Mouse (Mus musculus): ENCODE results near the gene Lgi1. TPM values are rescaled to one million over a fixed set of nuclear protein-coding genes. Genes with fewer than 3 reads are reported as not detected.

Lgi1 gene
- total and polyA plus RNA-seq, 2 experiments from 2014 or later: 16.5 to 20.3 TPM

GRCm38 (mm10) chr19:38357956-38358623 is 93.8 kb downstream of the Lgi1 start:
- WGBS: 70% methylated on average over 9 of the region's 9 CpGs
- no peak for ATAC-seq
- Histone ChIP-seq H3K27me3 (ENCODE audit: insufficient read depth, low read length) (no peaks in the 10 kb centered on the region), H3K36me3 (ENCODE audit: insufficient read depth, low read length) (no peaks in the 10 kb centered on the region), H3K27ac (no peak overlapping the region), H3K4me3 (ENCODE audit: low read length) (no peak overlapping the region), H3K9ac (replicated peaks; ENCODE audit: low read length) (no peak overlapping the region), H3K4me1 (ENCODE audit: insufficient read depth, low read length) (no peaks in the 10 kb centered on the region), H3K9me3 (ENCODE audit: low read length) (no peaks in the 10 kb centered on the region), H3K4me2 (ENCODE audit: low read depth, low read length) (no peak overlapping the region)
- DNase-seq (ENCODE audit: low spot score): no peak
- no peak for TF ChIP-seq CTCF (IDR thresholded peaks at IDR 0.05; ENCODE audit: low read depth)

GRCm38 (mm10) chr19:38359287-38359686 is 95.0 kb downstream of the Lgi1 start:
- no peak for ATAC-seq
- no peak for TF ChIP-seq CTCF (IDR thresholded peaks at IDR 0.05; ENCODE audit: low read depth)
- no peaks in the 10 kb centered on the region for H3K9me3 ChIP-seq (ENCODE audit: low read length)
- no peaks in the 10 kb centered on the region for H3K27me3 ChIP-seq (ENCODE audit: insufficient read depth, low read length)
- no peak overlapping the region for H3K9ac ChIP-seq (replicated peaks; ENCODE audit: low read length)
- no peak overlapping the region for H3K27ac ChIP-seq
- H3K4me3 ChIP-seq (ENCODE audit: low read length): no peak overlapping the region
- no peaks in the 10 kb centered on the region for H3K36me3 ChIP-seq (ENCODE audit: insufficient read depth, low read length)
- no peaks in the 10 kb centered on the region for H3K4me1 ChIP-seq (ENCODE audit: insufficient read depth, low read length)
- no peak for DNase-seq (ENCODE audit: low spot score)
- H3K4me2 ChIP-seq (ENCODE audit: low read depth, low read length): no peak overlapping the region
- WGBS: 82% methylated on average over 1 of the region's 1 CpGs

Other genes starting within 250 kb of the Lgi1 start
- gene Myof, start 221.0 kb upstream of the Lgi1 start, total RNA-seq (2014; rRNA removed): 3.7 and 4.2 TPM in 2 replicates
- 1.4 and 2.6 TPM in 2 replicates for gene Myof, start 221.0 kb upstream of the Lgi1 start, polyA plus RNA-seq (2015; fragmentation: Nextera tagmentation; extraction: Ambion mirVana)
- 2.3 and 6.6 TPM in 2 replicates for gene Cep55, start 209.5 kb upstream of the Lgi1 start, total RNA-seq (2014; rRNA removed)
- gene Cep55, start 209.5 kb upstream of the Lgi1 start, polyA plus RNA-seq (2015; fragmentation: Nextera tagmentation; extraction: Ambion mirVana): 2.5 and 3.8 TPM in 2 replicates
- 0.11 TPM in 1 of 2 replicates, not detected in the other for gene Ffar4, start 167.5 kb upstream of the Lgi1 start, total RNA-seq (2014; rRNA removed)
- gene Ffar4, start 167.5 kb upstream of the Lgi1 start, polyA plus RNA-seq (2015; fragmentation: Nextera tagmentation; extraction: Ambion mirVana): 0.24 and 0.29 TPM in 2 replicates
- gene Rbp4, start 139.3 kb upstream of the Lgi1 start, total RNA-seq (2014; rRNA removed): 2.0 and 5.1 TPM in 2 replicates
- 20.3 and 21.3 TPM in 2 replicates for gene Rbp4, start 139.3 kb upstream of the Lgi1 start, polyA plus RNA-seq (2015; fragmentation: Nextera tagmentation; extraction: Ambion mirVana)
- not detected in 2 replicates for gene Pde6c, start 131.8 kb upstream of the Lgi1 start, total RNA-seq (2014; rRNA removed)
- gene Pde6c, start 131.8 kb upstream of the Lgi1 start, polyA plus RNA-seq (2015; fragmentation: Nextera tagmentation; extraction: Ambion mirVana): 0.46 and 0.48 TPM in 2 replicates
- gene Fra10ac1, start 40.4 kb upstream of the Lgi1 start, total RNA-seq (2014; rRNA removed): 2.7 and 3.4 TPM in 2 replicates
- 30.9 and 32.3 TPM in 2 replicates for gene Fra10ac1, start 40.4 kb upstream of the Lgi1 start, polyA plus RNA-seq (2015; fragmentation: Nextera tagmentation; extraction: Ambion mirVana)
- gene Slc35g1, start 131.4 kb downstream of the Lgi1 start, total RNA-seq (2014; rRNA removed): 2.0 and 3.2 TPM in 2 replicates
- 1.4 and 1.5 TPM in 2 replicates for gene Slc35g1, start 131.4 kb downstream of the Lgi1 start, polyA plus RNA-seq (2015; fragmentation: Nextera tagmentation; extraction: Ambion mirVana)
- gene Plce1, start 216.6 kb downstream of the Lgi1 start, total RNA-seq (2014; rRNA removed): 10.0 TPM in 2 replicates
- gene Plce1, start 216.6 kb downstream of the Lgi1 start, polyA plus RNA-seq (2015; fragmentation: Nextera tagmentation; extraction: Ambion mirVana): 5.2 and 5.7 TPM in 2 replicates